8 mouse cellular contexts compared by ENCODE assay signal in genomic region chr17:7946053-7946627, GRCm38 (mm10). TPM values are rescaled to one million over a fixed set of nuclear protein-coding genes. Genes with fewer than 3 reads are reported as not detected.
DNase-seq lines count a peak whose midpoint lies in the region; ATAC-seq and TF ChIP-seq lines count a peak whose summit lies in the region.
"Not testable (repeated sequence)": the region's sequence is repeated elsewhere in the genome, so short reads cannot be mapped to it uniquely, and the experiment has no call there.

No protein-coding gene starts in this region.

- WGBS in heart, adult 2 months: 2% methylated on average over 15 of the region's 27 CpGs
- WGBS in hindbrain, embryonic 16.5 days: 0% methylated on average over 18 of the region's 27 CpGs
- 2% methylated on average over 19 of the region's 27 CpGs for WGBS in limb, embryonic 12.5 days
- 0% methylated on average over 15 of the region's 27 CpGs for WGBS in lung, embryonic 16.5 days
- 0% methylated on average over 20 of the region's 27 CpGs for WGBS in thymus, adult 2 months

- not testable (repeated sequence) for TF ChIP-seq RAD21 in MEL (IDR thresholded peaks at IDR 0.05; ENCODE audit: low read depth, low read length)

- peak overlapping the region; percentile 92 for H3K9ac ChIP-seq in MEL (ENCODE audit: control insufficient read depth, low read depth, low read length, poor library complexity, severe bottlenecking)
- H3K9ac ChIP-seq in heart, adult 2 months (ENCODE audit: low read depth, low read length): peak overlapping the region; percentile 52
- peak overlapping the region; percentile 79 for H3K9ac ChIP-seq in hindbrain, embryonic 16.5 days (ENCODE audit: low read depth, low read length)
- peak overlapping the region; percentile 48; the same call in 1 of the 2 replicates for H3K9ac ChIP-seq in limb, embryonic 12.5 days (replicated peaks)
- H3K9ac ChIP-seq in lung, embryonic 16.5 days (ENCODE audit: low read length): peak overlapping the region; percentile 57; the same call in 1 of the 2 replicates

- peak overlapping the region; percentile 54 for H3K27ac ChIP-seq in MEL (ENCODE audit: control insufficient read depth, low read depth, low read length)
- H3K27ac ChIP-seq in heart, adult 2 months: peak overlapping the region; percentile 81
- H3K27ac ChIP-seq in hindbrain, embryonic 16.5 days (ENCODE audit: low read depth, low read length): peak overlapping the region; percentile 88
- peak overlapping the region; percentile 17; the same call in 1 of the 2 replicates for H3K27ac ChIP-seq in limb, embryonic 12.5 days
- H3K27ac ChIP-seq in lung, embryonic 16.5 days (ENCODE audit: low read length): not testable (repeated sequence)
- 0 out of 2 replicates have a peak overlapping the region, but pooled peaks have one; percentile 10 for H3K27ac ChIP-seq in thymus, adult 2 months (ENCODE audit: control insufficient read depth, insufficient read depth, low read length)

- not testable (repeated sequence) for H3K27me3 ChIP-seq in MEL (ENCODE audit: control insufficient read depth in 1 of 2, insufficient read depth in 2 of 2, low read length in 2 of 2); heart, adult 2 months (ENCODE audit: control insufficient read depth, insufficient read depth, low read length); hindbrain, embryonic 16.5 days (replicated peaks; ENCODE audit: control insufficient read depth, insufficient read depth, low read length); limb, embryonic 12.5 days; lung, embryonic 16.5 days (ENCODE audit: control insufficient read depth, insufficient read depth, low read depth, low read length); thymus, adult 2 months (ENCODE audit: control insufficient read depth, insufficient read depth, low read length)

- not testable (repeated sequence) for TF ChIP-seq EP300 in MEL (IDR thresholded peaks at IDR 0.05; ENCODE audit: low read depth in 1 of 2, low read length in 2 of 2); heart, adult 2 months (IDR thresholded peaks at IDR 0.05; ENCODE audit: insufficient read depth, low read depth, low read length)

- intact Hi-C loops in heart, adult 2 months (cut with DNase I): not testable (repeated sequence)

- H3K36me3 ChIP-seq in MEL (ENCODE audit: control insufficient read depth in 1 of 2, insufficient read depth in 2 of 2, low read length in 2 of 2); heart, adult 2 months (ENCODE audit: control insufficient read depth, insufficient read depth, low read length); hindbrain, embryonic 16.5 days (ENCODE audit: control insufficient read depth, insufficient read depth, low read length); limb, embryonic 12.5 days; lung, embryonic 16.5 days (ENCODE audit: control insufficient read depth, insufficient read depth, low read length); thymus, adult 2 months (ENCODE audit: control insufficient read depth, insufficient read depth, low read length): not testable (repeated sequence)

- ATAC-seq in erythroblast, adult 5-6 weeks (replicated peaks; ENCODE audit: low FRiP score, poor library complexity, severe bottlenecking): peak; percentile 54
- peak; percentile 84 for ATAC-seq in hindbrain, embryonic 16.5 days
- ATAC-seq in limb, embryonic 12.5 days (ENCODE audit: insufficient number of reproducible peaks, insufficient read depth, low FRiP score, low TSS enrichment, low read depth): peak; percentile 39
- not testable (repeated sequence) for ATAC-seq in lung, embryonic 16.5 days (ENCODE audit: low read depth)
- ATAC-seq in monocyte, adult 5-6 weeks (replicated peaks; ENCODE audit: insufficient number of reproducible peaks, low FRiP score, low TSS enrichment, poor library complexity, severe bottlenecking): peak; percentile 15

- TF ChIP-seq POLR2A in MEL (IDR thresholded peaks at IDR 0.05; ENCODE audit: control insufficient read depth in 1 of 2, insufficient read depth in 1 of 2, low read depth in 1 of 2, low read length in 2 of 2, poor library complexity in 1 of 2); heart, adult 2 months (IDR thresholded peaks at IDR 0.05; ENCODE audit: insufficient read depth, low read depth, low read length); thymus, adult 2 months (IDR thresholded peaks at IDR 0.05; ENCODE audit: control insufficient read depth, extremely low read depth, insufficient read depth, low read length, poor library complexity): not testable (repeated sequence)

- H3K9me3 ChIP-seq in MEL (replicated peaks; ENCODE audit: insufficient read depth, low read length); hindbrain, embryonic 16.5 days (ENCODE audit: control insufficient read depth, low read length); limb, embryonic 12.5 days; lung, embryonic 16.5 days (ENCODE audit: control insufficient read depth, low read length): not testable (repeated sequence)

- not testable (repeated sequence) for H3K4me1 ChIP-seq in MEL (ENCODE audit: control insufficient read depth in 1 of 2, insufficient read depth in 2 of 2, low read length in 2 of 2); heart, adult 2 months (ENCODE audit: control insufficient read depth, insufficient read depth, low read length); hindbrain, embryonic 16.5 days (ENCODE audit: control insufficient read depth, insufficient read depth, low read depth, low read length); limb, embryonic 12.5 days (replicated peaks); lung, embryonic 16.5 days (replicated peaks; ENCODE audit: control insufficient read depth, insufficient read depth, low read length); thymus, adult 2 months (replicated peaks; ENCODE audit: control insufficient read depth, insufficient read depth, low read length)

- not testable (repeated sequence) for DNase-seq in MEL (ENCODE audit: low read depth, low spot score); heart, adult 2 months; thymus, adult 2 months

- peak overlapping the region; percentile 66 to 88 for H3K4me3 ChIP-seq in MEL (ENCODE audit: control insufficient read depth in 1 of 2, insufficient read depth in 1 of 2, low read depth in 2 of 2, low read length in 2 of 2)
- H3K4me3 ChIP-seq in heart, adult 2 months: peak overlapping the region; percentile 61
- H3K4me3 ChIP-seq in hindbrain, embryonic 16.5 days (ENCODE audit: low read length): peak overlapping the region; percentile 56
- H3K4me3 ChIP-seq in limb, embryonic 12.5 days (replicated peaks): peak overlapping the region; percentile 54
- H3K4me3 ChIP-seq in lung, embryonic 16.5 days (ENCODE audit: low read length): peak overlapping the region; percentile 62
- peak overlapping the region; percentile 73 for H3K4me3 ChIP-seq in thymus, adult 2 months (ENCODE audit: control insufficient read depth, insufficient read depth, low read length)

- H3K4me2 ChIP-seq in hindbrain, embryonic 16.5 days (ENCODE audit: low read length): peak overlapping the region; percentile 50
- H3K4me2 ChIP-seq in limb, embryonic 12.5 days: peak overlapping the region; percentile 61
- H3K4me2 ChIP-seq in lung, embryonic 16.5 days (ENCODE audit: low read depth, low read length): peak overlapping the region; percentile 68

- H3K79me2 ChIP-seq in MEL (ENCODE audit: control insufficient read depth, insufficient read depth, low read length, poor library complexity); heart, adult 2 months (replicated peaks; ENCODE audit: control insufficient read depth, insufficient read depth, low read length): not testable (repeated sequence)

- not testable (repeated sequence) for TF ChIP-seq CTCF in MEL (IDR thresholded peaks at IDR 0.05 in 2 of 3, conservative IDR thresholded peaks at IDR 0.05 in 1 of 3; ENCODE audit: control insufficient read depth in 1 of 3, insufficient read depth in 1 of 3, low read depth in 2 of 3, low read length in 3 of 3, poor library complexity in 1 of 3, severe bottlenecking in 1 of 3); heart, adult 2 months (IDR thresholded peaks at IDR 0.05); thymus, adult 2 months (IDR thresholded peaks at IDR 0.05; ENCODE audit: borderline replicate concordance, control insufficient read depth, extremely low read depth, insufficient read depth, low read length, poor library complexity)

RNA-seq across cellular contexts. Expression of gene Rsph3a, which starts 0.7 kb away (rescaled TPM):
- total RNA-seq in MEL (2012; rRNA removed): 18.7 and 25.5 TPM in 2 replicates
- 10 to 100 TPM in 1 of 2 experiments, not detected in 1; 37.4 TPM for polyA plus RNA-seq in MEL (2012; ENCODE audit: insufficient read depth in 1 of 2, insufficient read length in 2 of 2, low read depth in 1 of 2, low replicate concordance in 2 of 2, missing spikeins in 1 of 2)
- 12.5 and 19.4 TPM in 2 replicates for total RNA-seq in erythroblast, adult 5-6 weeks (2015; ENCODE audit: low replicate concordance)
- total RNA-seq in erythroblast, adult 5-6 weeks (2017; ENCODE audit: low replicate concordance): 7.8 and 8.0 TPM in 2 replicates
- total RNA-seq in heart, adult 2 months (2021): 10 to 100 TPM; 26.6 to 38.7 TPM
- 33.5 and 58.5 TPM in 2 replicates for polyA plus RNA-seq in heart, adult 2 months (2012; rRNA removed)
- polyA plus RNA-seq in hindbrain, embryonic 16.5 days (2015; fragmentation: Nextera tagmentation; extraction: Ambion mirVana): 72.3 and 77.7 TPM in 2 replicates
- polyA plus RNA-seq in limb, embryonic 12.5 days (2016; fragmentation: Nextera tagmentation; extraction: Ambion mirVana): 46.9 and 52.0 TPM in 2 replicates
- polyA plus RNA-seq in lung, embryonic 16.5 days (2015; fragmentation: Nextera tagmentation; extraction: Ambion mirVana): 57.6 and 74.4 TPM in 2 replicates
- 28.3 to 41.8 TPM (median 34.7 TPM) in 3 replicates for total RNA-seq in monocyte, adult 5-6 weeks (2017)
- polyA plus RNA-seq in thymus, adult 2 months (2012; rRNA removed): 47.1 and 54.6 TPM in 2 replicates

RNA-seq across cellular contexts. Expression of gene Tagap, which starts 20.3 kb away (rescaled TPM):
- total RNA-seq in MEL (2012; rRNA removed): 3.3 and 4.3 TPM in 2 replicates
- polyA plus RNA-seq in MEL (2012; ENCODE audit: insufficient read depth in 1 of 2, insufficient read length in 2 of 2, low read depth in 1 of 2, low replicate concordance in 2 of 2, missing spikeins in 1 of 2): 1 to 10 TPM in 1 of 2 experiments, not detected in 1; 4.5 TPM
- total RNA-seq in erythroblast, adult 5-6 weeks (2015; ENCODE audit: low replicate concordance): 6.5 and 11.9 TPM in 2 replicates
- total RNA-seq in erythroblast, adult 5-6 weeks (2017; ENCODE audit: low replicate concordance): 5.2 and 6.1 TPM in 2 replicates
- 1 to 10 TPM; 2.9 to 3.0 TPM for total RNA-seq in heart, adult 2 months (2021)
- 0.94 and 1.3 TPM in 2 replicates for polyA plus RNA-seq in heart, adult 2 months (2012; rRNA removed)
- polyA plus RNA-seq in hindbrain, embryonic 16.5 days (2015; fragmentation: Nextera tagmentation; extraction: Ambion mirVana): 0.47 and 0.51 TPM in 2 replicates
- 0.41 and 0.50 TPM in 2 replicates for polyA plus RNA-seq in limb, embryonic 12.5 days (2016; fragmentation: Nextera tagmentation; extraction: Ambion mirVana)
- 1.0 and 1.8 TPM in 2 replicates for polyA plus RNA-seq in lung, embryonic 16.5 days (2015; fragmentation: Nextera tagmentation; extraction: Ambion mirVana)
- 63.5 to 77.7 TPM (median 74.3 TPM) in 3 replicates for total RNA-seq in monocyte, adult 5-6 weeks (2017)
- polyA plus RNA-seq in thymus, adult 2 months (2012; rRNA removed): 8.9 and 9.0 TPM in 2 replicates
